Mouse (Mus musculus) layer of hippocampus, adult 9-11 months (tissue): ENCODE measurements around the gene Adarb1.

ENCODE experiments used
- DNase-seq: peaks from one replicate; pipeline ENCODE4 v3.0.0; 2022

The Adarb1 gene

GRCm38 (mm10) chr10:77434457-77435151 is 16.5 kb upstream of the Adarb1 start:
- peak; percentile 88 for DNase-seq

GRCm38 (mm10) chr10:77434076-77434456 is 16.0 kb upstream of the Adarb1 start:
- DNase-seq, result no peak

- no peak for DNase-seq
Measured at GRCm38 (mm10) chr10:77430771-77431170, 12.7 kb upstream of the Adarb1 start.

- DNase-seq, result no peak
Measured at GRCm38 (mm10) chr10:77429921-77430320, 11.9 kb upstream of the Adarb1 start.

GRCm38 (mm10) chr10:77427610-77428009 is 9.5 kb upstream of the Adarb1 start:
- no peak for DNase-seq

GRCm38 (mm10) chr10:77420190-77420589 is 2.1 kb upstream of the Adarb1 start:
- DNase-seq, result no peak

- DNase-seq, result no peak
Measured at GRCm38 (mm10) chr10:77417240-77418102, 599 bp downstream of the Adarb1 start.

GRCm38 (mm10) chr10:77416666-77417239 is 1.3 kb downstream of the Adarb1 start:
- DNase-seq, result no peak

GRCm38 (mm10) chr10:77415867-77416266 is 2.2 kb downstream of the Adarb1 start:
- DNase-seq, result no peak

- no peak for DNase-seq
Measured at GRCm38 (mm10) chr10:77413791-77414190, 4.3 kb downstream of the Adarb1 start.

- DNase-seq, result no peak
Measured at GRCm38 (mm10) chr10:77409154-77409553, 8.9 kb downstream of the Adarb1 start.

GRCm38 (mm10) chr10:77408241-77408640 is 9.8 kb downstream of the Adarb1 start:
- no peak for DNase-seq

GRCm38 (mm10) chr10:77406486-77406885 is 11.6 kb downstream of the Adarb1 start:
- DNase-seq, result no peak

- DNase-seq, result no peak
Measured at GRCm38 (mm10) chr10:77402463-77402862, 15.6 kb downstream of the Adarb1 start.

- no peak for DNase-seq
Measured at GRCm38 (mm10) chr10:77401039-77401438, 17.0 kb downstream of the Adarb1 start.

- no peak for DNase-seq
Measured at GRCm38 (mm10) chr10:77399938-77400337, 18.1 kb downstream of the Adarb1 start.

- peak; percentile 54 for DNase-seq
Measured at GRCm38 (mm10) chr10:77398082-77398481, 20.0 kb downstream of the Adarb1 start.

GRCm38 (mm10) chr10:77397056-77397642 is 20.9 kb downstream of the Adarb1 start:
- DNase-seq, result no peak

- no peak for DNase-seq
Measured at GRCm38 (mm10) chr10:77396015-77396414, 22.1 kb downstream of the Adarb1 start.

- peak; percentile 70 for DNase-seq
Measured at GRCm38 (mm10) chr10:77391072-77391471, 27.0 kb downstream of the Adarb1 start.

GRCm38 (mm10) chr10:77387558-77387957 is 30.5 kb downstream of the Adarb1 start:
- DNase-seq, result no peak

- no peak for DNase-seq
Measured at GRCm38 (mm10) chr10:77385731-77386130, 32.3 kb downstream of the Adarb1 start.

GRCm38 (mm10) chr10:77383045-77383444 is 35.0 kb downstream of the Adarb1 start:
- no peak for DNase-seq
